Mouse (Mus musculus) left cerebral cortex, adult 11 months (tissue): ENCODE data around the gene Prdm10.

Experiments
- DNase-seq: peaks from one replicate; pipeline ENCODE4 v3.0.0; 2022; ENCODE audit warnings: low spot score

Gene Prdm10

DNA sequence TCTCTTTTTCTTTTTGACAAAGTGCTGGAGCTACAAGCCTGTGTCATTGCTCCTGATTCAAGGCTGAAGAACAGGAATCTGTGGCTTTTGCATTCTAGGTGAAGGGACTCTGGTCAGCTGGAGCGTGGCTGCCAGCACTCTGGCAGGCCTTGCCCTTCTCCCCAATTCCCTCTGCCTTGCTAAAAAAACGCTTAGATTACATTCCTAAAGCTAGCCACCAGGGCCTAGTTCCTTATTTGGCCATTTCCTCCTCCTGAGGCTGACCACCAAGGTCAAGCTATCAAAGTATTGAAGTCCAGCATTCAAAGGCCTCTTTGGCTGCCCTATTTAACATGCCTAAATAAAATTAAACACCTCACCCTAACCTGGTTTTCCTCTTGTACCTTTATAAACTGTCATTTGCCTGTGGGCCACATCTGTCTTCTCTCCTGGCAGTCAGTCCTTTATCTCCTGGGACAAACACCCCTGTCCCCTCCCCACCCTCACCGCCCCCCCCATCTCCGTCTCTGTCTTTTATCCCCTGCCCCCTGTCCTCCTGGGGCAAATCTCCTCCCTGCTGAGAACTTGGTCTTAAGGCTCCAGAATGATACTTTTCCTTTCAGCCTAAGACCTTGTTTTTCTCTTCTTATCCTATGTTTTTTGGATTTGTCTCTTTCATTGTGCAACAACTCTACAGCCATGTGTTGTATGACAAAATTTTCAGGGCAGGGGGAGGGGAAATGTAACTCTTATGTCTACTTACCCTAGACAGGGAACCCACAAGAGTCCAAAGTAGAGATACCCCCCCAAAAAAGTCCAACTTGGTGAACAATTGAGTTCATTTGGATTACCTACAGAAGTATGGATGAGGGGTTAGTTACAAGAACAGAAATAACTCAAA lies 17.9 kb upstream of the Prdm10 start:
- DNase-seq = no peak

DNA sequence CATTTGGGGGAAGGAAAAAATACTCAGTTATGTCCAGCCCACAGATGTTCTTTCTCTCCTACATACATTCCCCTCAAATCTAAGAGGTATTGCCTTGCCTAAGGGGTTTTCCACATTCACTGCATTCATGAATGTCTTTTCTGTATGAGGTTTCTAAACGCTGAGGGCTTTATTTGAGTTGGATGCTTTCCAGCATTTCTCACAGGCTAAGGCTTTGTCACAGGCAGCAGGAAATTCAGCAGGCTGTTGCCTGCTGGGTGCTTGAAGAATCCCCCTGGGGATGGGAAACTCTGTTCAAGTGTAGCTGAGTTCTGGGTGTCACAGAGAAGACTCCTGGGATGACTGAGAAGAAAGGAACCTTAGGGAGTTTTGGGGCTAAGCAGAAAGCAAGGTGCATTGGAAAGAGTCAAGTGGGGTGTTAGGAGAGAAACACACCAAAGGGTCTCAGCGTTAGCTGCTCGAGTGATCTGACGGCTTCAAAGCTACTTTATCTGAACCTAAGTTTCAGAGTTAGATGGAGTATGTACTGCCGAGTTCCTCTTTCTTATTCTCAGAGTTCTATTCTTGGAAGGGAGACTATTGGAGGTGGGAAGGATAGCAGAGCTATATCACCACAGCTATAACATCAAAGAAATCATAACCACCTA lies 14.2 kb upstream of the Prdm10 start:
- no peak for DNase-seq

DNA sequence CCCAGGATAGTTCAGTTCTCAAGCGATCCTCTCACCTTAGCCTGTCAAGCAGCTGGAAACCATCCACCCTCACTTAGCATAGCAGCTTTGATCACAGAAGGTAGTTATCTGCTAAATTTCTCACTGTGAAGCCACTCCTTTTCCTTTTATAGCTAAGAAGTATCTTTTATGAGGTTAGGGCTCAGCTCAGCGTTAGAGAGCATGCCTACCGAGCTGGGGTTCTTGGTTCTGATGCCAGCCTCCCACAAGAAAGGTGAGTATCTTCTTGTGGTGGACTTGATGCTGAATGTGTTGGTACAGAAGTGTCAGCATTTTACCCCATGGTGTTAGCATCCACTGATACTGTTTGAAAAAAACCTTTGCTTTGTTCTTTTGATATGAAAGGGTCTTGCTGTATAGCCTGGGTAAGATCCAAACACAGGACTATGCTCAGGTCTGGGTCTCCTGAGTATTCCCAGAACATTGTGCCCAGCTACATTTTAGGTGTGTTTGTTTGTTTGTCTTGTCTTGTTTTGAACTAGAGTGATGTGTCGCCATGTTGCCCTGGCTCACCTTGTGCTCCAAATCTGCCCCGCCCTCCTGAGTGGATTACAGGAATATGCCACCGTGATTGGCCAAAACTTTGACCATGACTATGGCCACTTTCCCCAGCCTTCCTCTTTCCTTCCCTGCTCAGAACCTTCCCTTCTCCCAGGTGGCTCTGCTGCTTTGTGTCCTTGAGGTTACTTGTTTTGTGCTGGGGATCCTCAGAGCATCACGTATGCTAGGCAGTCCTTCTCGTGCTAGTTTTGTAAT lies 8.9 kb upstream of the Prdm10 start:
- no peak for DNase-seq

DNA sequence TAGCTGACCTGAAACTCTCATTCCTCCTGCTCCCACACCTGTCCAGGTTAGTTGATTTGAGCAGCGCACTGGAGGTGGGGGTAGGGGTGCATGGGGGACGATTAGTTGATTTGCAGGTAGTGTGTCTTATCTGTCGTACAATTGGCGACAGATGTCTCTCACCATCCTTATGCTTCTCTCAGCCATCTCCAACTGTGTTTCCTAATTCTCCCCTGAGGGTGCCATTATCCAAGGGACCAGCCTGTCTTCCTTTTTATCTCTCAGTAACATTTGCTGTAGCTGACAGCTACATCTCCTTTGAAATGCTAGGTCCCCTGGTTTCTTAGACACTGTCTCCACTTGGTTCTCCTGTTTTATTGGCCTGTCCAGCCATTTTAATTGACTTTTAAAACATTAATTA lies 8.2 kb upstream of the Prdm10 start:
- no peak for DNase-seq

DNA sequence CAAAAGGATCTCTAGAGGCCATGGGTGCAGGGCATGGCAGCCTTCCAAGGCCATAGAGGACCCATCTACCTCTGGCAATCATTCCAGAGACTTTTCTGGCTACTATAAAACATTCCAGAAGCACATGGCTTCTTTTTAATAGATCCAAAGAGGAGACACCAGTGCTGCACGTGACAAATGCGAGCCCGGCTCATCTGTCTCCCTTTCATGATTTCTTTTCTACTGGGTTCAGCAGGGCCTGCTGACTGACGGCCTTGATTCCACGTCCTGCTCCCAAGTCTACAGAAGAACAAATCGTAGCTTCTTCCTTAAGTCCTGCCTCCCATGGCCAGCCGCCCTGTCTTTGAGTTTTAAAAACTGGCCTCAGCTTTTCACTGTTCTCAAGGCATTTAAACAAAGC lies 1.7 kb upstream of the Prdm10 start:
- DNase-seq = no peak

DNA sequence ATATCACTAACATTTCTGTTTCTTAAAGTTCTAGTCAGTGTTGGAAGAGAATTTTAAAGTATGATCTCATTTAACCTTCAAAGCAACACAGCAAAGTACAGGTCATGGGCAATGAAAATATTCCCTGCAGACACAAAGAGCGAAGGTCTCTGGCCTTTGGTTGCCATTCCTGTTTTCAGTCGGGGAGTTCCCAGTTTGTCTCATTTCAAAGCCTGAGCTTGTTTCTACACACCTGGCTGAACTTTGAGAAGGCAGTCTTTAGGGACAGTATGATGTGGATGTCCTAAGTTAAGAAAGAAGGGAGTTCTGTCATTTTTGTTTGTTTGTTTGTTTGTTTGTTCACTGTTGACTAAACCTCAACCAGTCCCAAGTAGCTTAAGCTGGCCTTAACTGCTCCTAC lies 1.0 kb upstream of the Prdm10 start:
- DNase-seq = no peak

DNA sequence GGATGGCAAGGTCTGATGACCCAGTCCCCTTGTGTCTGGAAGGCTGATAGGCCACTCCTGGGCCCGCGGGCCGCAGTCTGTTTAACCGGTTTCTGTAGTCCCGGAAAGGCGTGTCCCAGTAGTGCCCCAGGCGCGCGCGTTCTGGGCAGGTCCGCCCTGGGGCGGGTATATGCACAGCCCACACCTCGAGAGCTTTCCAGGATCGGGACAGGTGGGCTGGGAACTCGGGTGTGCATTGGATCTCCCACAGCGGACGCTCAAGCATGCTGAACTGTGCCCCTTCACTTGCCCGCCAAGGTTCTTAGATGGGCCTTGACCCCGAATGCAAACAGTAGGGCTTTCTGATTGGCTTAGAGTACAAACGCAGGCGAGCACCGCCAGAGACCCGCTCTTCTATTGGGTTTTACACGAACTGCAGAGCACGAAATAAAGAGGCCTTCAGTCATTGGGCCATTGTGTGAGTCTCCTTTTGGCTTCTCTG lies 413 bp upstream of the Prdm10 start:
- no peak for DNase-seq

DNA sequence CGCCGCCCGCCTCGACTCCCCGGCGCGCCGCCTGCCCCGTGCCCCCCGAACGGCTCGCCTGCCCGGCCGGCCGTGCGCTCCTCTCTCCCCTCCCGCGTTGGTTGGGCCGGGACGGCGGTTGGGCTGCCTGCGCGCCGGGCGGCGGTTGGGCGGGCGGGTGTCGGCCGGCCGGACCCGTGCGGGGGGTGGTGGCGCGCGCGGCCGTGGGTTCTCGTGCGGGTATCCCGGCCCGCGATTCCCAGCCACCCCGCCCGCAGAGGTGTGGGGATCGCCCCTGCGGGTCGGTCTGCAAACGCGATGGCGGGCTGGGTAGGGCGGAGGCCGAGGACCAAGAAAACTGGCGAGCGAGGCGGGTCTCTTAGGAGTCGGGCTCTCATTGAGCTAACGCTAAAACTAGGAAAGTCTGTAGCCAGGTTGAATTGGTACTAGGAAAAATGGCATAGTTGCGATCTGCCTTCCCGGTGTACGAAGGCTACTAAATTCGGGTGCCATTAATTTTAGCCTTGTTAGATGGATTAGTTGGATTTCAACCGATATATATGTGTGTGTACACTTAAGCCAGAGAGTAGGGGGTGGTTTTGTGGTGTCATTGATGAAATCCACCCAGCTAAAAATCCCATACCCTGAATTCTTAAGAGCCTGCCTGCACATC lies 799 bp downstream of the Prdm10 start:
- DNase-seq = no peak

DNA sequence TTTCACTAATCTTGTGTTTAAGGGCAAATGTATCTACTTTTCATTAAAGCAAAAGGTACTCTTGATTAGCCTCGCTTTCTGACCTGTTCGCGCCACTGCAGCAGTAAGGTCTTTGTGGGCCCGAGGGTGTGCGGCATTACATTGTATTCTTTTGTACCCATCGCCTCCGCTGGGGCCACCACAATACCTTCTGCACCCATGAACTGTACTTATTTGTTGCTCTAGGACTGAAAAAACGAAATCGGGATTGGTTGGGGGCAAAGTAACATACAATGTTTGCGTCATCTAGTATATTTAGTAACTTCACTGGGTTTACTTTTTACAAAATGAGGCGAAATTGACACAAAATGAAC lies 1.3 kb downstream of the Prdm10 start:
- no peak for DNase-seq

DNA sequence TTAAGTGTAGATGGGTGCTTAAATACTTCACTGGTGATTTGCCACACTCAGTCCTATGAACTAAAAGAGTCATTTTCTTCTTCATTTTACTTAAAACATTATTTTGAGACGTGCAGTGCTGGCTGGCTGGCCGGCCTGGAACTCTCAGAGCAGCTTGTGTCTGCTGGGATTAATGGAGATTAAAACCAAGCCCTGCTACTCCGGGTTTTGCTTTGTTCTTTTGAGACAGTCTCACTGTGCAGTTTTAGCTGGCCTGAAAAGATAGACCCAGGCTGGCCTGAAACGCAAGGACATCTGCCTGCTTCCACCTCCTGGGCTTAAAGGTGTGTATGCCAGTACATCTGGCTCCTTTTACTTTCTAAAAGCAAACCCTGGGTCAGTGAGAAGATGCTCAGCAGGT lies 2.2 kb downstream of the Prdm10 start:
- no peak for DNase-seq

DNA sequence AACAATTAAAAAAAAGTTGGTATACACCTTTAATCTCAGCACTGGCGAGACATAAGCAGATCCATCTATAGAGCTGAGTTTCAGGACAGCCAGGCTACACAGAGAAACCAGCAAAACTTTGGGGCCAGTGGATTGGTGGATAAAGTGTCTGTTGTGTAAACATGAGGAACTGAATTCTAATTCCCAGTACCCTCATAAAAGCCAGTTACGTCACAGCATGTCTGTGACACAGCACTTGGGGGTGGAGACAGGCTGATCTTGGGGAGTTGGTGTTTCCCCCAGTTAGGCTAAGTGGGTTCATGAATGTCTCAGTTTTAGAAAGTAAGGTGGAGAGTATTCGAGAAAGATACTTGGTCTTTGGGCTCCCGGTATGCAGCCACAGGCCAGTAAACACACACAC lies 2.7 kb downstream of the Prdm10 start:
- no peak for DNase-seq

DNA sequence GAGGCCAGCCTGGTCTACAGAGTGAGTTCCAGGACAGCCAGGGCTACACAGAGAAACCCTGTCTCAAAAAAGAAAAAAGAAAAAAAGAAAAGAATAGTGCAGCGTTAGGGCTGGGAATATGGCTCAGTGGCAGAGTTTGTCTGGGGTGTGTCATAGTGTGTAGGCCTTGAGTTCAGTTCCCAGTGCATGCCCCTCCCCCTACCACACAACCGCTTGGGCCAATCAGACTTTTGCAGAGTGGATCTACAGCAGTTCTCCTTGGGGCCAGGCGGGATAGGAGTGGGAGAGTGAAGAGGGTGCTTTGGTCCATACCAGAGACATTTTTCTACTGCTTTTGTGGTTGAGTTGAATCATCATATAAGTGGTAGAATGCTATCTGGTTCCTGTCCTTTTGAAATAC lies 3.6 kb downstream of the Prdm10 start:
- DNase-seq = no peak

DNA sequence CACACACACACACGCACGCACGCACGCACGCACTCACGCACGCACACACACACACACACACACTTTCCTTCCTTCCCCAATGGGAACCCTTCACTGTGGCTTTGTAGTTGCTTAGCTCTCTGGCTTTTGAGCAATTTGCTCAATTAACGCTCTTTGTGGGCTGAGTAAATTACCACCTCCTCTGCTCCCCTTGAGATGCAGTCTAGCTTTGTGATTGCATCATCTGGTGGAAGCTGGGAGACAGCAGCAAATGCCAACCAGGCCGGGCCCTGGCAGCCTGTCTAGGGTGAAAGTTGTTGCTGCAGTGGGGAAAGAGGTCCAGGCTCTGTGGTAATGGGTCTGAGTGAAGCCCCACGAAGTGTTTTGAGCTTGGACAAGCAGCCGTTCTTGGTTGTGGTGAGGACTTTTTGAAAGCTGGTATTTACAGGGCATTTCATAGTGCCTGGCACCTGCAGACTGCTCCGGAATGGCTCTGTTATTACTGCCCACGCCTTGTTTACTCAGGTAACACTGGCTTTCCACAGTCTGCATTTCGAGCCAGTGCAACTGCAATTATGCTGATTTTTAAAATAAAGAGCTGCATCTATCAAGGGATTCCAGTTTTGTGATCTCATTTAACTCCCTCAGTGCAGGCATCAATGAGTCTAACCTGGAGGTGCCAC lies 10.0 kb downstream of the Prdm10 start:
- no peak for DNase-seq

DNA sequence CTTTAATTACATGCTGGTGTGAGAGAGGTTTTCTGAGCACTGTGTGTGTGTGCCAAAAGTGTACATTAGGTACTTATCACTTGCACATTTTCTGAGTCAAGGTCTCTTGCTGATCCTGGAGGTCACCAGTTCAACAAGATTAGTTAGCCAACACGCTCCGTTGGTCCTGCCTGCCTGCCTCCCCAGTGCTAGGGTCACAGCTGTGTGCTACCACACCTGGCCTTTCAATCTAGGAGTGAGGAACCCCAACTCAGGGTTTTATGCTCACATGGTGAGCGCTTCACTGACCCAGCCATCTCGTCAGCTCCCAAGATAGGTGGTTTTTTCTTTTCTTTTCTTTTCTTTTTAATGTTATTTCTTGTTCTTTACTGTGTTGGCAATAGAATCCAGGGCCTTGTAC lies 11.6 kb downstream of the Prdm10 start:
- no peak for DNase-seq

DNA sequence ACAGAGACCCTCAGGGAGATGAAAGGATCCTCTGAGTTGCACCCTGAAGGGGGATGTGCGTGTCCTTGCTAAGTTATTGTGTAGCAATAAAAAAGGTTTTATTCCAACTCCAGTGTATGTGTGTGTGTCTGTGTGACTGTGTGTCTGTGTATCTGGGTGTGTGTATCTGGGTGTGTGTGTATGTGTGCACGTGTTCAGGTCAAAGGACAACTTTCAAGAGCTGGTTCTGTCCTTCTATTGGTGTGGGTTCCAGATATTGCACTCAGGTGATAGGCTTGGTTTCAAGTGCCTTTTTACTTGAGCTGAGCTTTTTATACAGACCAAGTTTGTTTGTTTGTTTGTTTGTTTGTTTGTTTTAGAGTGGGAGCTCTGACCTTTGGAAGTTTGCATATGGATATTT lies 12.9 kb downstream of the Prdm10 start:
- no peak for DNase-seq

DNA sequence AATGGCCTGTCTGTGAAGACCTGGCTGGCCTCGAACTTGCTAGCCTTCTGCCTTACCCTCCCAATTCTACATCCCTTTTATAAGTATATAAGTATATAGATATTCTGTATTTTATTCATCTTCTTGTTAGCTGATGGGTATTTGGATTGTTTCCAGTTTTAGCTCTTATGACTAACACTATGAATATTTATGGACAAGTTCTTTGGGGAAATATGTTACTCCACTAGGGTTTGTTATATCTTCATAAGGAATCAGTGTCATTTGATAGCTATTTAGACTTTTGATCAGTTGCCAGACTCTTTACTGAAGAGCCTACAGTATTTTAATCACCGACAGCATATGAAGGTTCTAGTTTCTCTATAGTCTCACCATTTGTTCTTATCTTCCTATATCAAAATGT lies 15.0 kb downstream of the Prdm10 start:
- DNase-seq = no peak

DNA sequence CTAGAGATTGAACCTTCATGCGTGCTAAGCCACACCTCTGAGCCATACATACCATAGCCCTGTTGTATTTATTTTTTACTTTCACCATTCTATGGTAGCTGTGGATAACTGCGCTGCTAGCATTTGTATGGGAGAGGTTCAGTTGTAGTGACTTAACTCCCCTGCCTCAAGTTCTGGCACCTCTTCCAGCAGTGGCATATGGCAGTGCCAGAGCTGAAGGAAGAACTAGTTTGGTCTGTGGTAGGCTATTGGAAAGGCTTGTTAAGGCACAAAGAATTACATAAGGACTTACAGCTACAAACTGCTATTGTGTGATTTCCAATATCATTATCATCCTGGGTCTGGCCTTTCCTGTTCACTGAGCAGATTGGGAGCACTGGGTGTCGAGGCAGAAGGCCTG lies 16.0 kb downstream of the Prdm10 start:
- DNase-seq = no peak

DNA sequence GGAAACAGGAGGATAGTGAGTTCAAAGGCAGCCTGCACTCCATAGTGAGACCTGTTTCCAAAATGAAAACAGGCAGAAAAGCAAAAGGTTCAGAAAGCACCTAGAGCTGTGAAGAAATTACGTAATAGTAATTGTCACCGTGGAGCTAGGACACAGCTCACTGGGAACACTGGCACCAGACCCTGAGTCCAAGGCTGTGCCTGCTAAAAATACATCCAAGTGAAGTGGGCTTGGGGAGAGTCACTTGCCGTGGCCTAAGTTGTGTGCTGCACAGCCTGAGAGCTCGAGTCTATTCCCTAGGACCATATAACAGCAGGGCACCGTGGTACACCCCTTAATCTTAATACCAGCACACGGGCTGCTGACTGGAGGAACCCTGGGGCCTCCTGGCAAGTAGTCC lies 18.4 kb downstream of the Prdm10 start:
- no peak for DNase-seq

DNA sequence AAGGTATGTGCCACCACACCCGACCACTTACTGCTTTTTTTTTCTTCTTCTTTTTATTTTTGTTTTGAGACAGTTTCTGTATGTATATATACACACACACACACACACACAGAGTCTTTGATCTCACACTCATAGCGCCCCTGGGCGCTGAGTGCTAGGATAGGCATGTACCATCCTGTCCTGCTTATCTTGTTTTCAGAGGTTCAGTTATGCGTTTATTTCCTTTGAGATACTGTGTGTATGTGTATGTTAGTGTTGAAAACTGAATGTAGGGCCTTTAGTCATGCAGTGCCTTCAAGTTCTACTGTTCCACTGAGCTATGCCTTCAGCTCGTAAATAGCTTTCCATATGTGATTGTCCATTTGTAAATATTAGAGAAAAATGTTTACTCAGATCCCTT lies 20.2 kb downstream of the Prdm10 start:
- no peak for DNase-seq

DNA sequence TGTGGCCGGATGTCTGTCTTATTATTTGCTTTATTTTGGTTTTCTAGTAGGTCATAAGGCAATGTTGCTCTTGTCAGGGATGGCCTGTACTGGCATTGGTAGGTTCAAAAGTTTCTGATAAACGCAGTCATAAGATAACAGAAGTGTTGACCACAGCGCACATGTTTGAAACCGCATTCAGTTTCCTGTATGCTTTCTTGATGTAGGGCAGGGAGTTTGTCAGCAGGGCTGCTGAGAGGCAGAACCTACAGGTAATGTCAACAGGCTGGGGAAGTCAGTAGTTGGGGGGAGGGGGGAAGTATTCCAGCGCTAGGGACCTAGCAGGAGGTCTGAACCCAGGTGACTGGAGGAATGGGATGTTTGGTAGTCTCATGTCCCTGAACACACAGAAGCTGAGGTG lies 20.8 kb downstream of the Prdm10 start:
- DNase-seq = no peak

DNA sequence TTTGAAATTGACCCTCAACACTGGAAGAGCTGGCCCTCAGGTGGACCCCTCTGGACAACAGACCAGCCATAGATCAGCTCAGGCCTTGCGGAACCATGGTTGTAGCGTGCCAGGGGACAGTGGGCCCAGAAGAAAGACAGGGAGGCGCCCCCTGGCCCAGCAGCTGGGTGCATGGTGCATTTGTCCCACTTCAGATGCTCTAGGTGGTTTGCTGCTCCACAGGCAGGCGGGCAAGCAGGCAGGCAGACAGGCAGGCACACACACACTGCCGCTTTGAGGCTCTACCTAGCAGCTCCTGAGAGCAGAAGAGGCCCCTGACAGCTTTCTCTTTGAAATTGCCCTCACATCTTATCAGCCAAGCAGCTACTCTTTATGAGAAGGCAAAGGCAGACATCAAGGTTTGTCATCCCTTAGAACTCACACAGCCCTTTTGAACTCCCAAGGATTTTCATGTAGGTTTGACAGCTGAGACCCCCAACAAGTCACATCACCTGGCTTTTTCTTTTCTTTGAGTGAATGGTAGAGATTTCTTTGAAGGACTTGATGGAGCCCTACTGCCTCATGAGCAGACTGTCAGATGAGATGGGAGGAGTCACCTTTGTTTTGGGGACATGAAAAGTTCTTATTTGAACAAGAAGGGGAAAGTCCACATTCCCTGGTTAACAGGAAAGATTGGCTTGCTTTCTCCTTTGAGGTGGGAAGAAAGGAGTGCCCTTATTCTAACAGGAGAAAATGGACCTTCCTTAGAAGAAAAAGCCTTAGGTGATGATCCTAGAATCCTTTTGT lies 21.4 kb downstream of the Prdm10 start:
- DNase-seq = no peak
